Mouse (Mus musculus): ENCODE results near the gene Ccnl1. TPM values are rescaled to one million over a fixed set of nuclear protein-coding genes. Genes with fewer than 3 reads are reported as not detected.

Ccnl1 gene
- total and polyA plus RNA-seq, 2 experiments from 2014 or later: 38.7 to 58.4 TPM

DNA sequence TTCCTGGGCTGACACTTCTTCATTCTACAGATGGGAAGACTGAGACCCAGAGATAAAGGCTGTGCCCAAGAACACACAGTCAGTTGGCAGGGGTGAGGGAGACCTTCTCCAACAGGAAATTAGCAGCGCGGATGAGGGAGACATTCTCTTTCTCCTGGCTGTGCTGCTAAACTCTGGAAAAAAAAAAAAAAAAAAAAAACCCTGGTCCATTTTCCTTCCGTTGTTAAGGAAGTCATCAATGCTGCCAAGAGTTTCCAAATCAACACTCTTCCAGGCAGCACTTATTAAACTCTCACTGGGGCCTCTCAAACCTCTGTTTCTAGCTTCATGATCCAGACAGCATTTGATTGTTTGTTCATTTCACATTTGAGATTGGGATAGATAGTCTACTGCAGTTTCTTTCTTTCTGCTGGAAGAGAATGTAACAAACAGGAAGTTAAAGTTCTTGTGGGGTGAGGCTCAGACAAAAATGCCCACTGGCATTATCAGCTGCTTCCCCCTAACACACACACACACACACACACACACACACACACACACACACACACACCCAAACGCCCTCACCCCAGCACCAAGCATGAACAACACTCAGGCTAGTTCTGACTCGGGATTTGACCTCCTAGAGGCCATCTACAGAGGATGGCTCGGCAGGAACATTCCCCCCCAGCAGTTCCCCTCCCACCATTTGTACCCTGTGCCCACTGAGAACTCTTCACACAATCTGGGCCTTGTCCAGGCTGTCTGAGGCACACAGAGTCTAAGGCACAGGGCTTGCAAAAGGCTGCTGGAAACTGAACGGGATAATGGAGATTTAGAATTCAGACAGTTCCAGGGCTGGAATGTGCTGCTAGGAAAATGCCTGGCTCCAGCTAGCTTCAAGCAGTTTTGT is 52.5 kb downstream of the Ccnl1 start:
- H3K9me3 ChIP-seq (ENCODE audit: low read length): no peaks in the 10 kb centered on the region
- no peaks in the 10 kb centered on the region for H3K36me3 ChIP-seq (ENCODE audit: insufficient read depth, low read length)
- no peak overlapping the region for H3K4me3 ChIP-seq (ENCODE audit: low read depth, low read length)
- WGBS: 38% methylated on average over 7 of the region's 7 CpGs
- no peak overlapping the region for H3K9ac ChIP-seq (replicated peaks; ENCODE audit: low read length, poor library complexity, severe bottlenecking)
- H3K4me1 ChIP-seq (ENCODE audit: insufficient read depth, low read length): no peaks in the 10 kb centered on the region
- no peak overlapping the region for H3K4me2 ChIP-seq (ENCODE audit: low read depth, low read length, poor library complexity, severe bottlenecking)
- ATAC-seq (ENCODE audit: low FRiP score) (peak; percentile 47; the same call in 1 of the 2 replicates), DNase-seq (ENCODE audit: low spot score) (peak; percentile 43)
- H3K27ac ChIP-seq (ENCODE audit: low read depth, low read length): no peak overlapping the region
- H3K27me3 ChIP-seq (ENCODE audit: insufficient read depth, low read length): no peaks in the 10 kb centered on the region
- TF ChIP-seq CTCF (IDR thresholded peaks at IDR 0.05): no peak

DNA sequence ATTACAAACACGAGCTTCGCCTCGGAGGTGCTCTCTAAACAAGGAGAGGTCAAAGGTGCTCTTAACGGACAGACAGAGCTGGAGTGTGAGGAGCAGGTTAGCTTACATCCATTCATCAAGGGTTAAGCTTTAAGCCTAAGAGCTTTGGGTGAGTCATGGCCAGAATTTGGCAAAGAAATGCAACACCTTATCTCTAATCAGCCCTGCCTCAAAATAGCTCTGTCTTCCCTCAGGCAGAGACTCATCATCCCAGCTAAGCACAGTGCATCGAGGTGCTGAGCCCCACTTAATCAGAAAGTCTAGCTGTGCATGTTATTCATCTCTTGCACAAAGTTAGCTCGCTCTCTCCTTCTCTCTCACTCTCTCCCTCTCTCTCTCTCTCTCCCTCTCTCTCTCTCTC is 53.3 kb downstream of the Ccnl1 start:
- H3K36me3 ChIP-seq (ENCODE audit: insufficient read depth, low read length): no peaks in the 10 kb centered on the region
- no peak for TF ChIP-seq CTCF (IDR thresholded peaks at IDR 0.05)
- H3K4me2 ChIP-seq (ENCODE audit: low read depth, low read length, poor library complexity, severe bottlenecking): no peak overlapping the region
- no peaks in the 10 kb centered on the region for H3K27me3 ChIP-seq (ENCODE audit: insufficient read depth, low read length)
- H3K27ac ChIP-seq (ENCODE audit: low read depth, low read length): no peak overlapping the region
- no peak overlapping the region for H3K4me3 ChIP-seq (ENCODE audit: low read depth, low read length)
- no peaks in the 10 kb centered on the region for H3K9me3 ChIP-seq (ENCODE audit: low read length)
- no peak for ATAC-seq (ENCODE audit: low FRiP score)
- no peak overlapping the region for H3K9ac ChIP-seq (replicated peaks; ENCODE audit: low read length, poor library complexity, severe bottlenecking)
- no peak for DNase-seq (ENCODE audit: low spot score)
- no peaks in the 10 kb centered on the region for H3K4me1 ChIP-seq (ENCODE audit: insufficient read depth, low read length)
- 17% methylated on average over 6 of the region's 6 CpGs for WGBS

DNA sequence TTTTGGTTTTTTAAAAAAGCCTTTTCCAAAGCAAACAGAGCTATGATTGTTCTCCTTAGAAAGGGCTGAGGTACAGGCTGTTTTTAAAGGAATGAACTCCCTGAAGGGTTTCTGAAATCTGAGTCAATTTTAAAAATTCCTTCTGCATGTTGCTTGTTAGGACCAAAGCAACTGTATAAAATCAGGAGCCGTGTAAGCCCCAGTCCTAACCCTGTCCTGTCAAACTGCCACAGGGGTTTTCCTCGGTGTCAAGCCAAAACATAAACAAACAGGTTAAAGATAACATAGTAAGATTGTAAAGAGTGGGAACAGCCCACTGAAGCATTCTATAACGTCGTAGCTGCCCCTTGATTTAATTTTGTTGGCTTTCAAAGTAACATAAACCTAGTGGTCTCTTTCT is 53.9 kb downstream of the Ccnl1 start:
- H3K9ac ChIP-seq (replicated peaks; ENCODE audit: low read length, poor library complexity, severe bottlenecking): no peak overlapping the region
- TF ChIP-seq CTCF (IDR thresholded peaks at IDR 0.05): no peak
- WGBS: 30% methylated on average over 4 of the region's 4 CpGs
- no peaks in the 10 kb centered on the region for H3K9me3 ChIP-seq (ENCODE audit: low read length)
- no peak overlapping the region for H3K27ac ChIP-seq (ENCODE audit: low read depth, low read length)
- DNase-seq (ENCODE audit: low spot score): no peak
- no peaks in the 10 kb centered on the region for H3K36me3 ChIP-seq (ENCODE audit: insufficient read depth, low read length)
- no peak overlapping the region for H3K4me3 ChIP-seq (ENCODE audit: low read depth, low read length)
- no peaks in the 10 kb centered on the region for H3K27me3 ChIP-seq (ENCODE audit: insufficient read depth, low read length)
- no peaks in the 10 kb centered on the region for H3K4me1 ChIP-seq (ENCODE audit: insufficient read depth, low read length)
- H3K4me2 ChIP-seq (ENCODE audit: low read depth, low read length, poor library complexity, severe bottlenecking): no peak overlapping the region
- ATAC-seq (ENCODE audit: low FRiP score): no peak

DNA sequence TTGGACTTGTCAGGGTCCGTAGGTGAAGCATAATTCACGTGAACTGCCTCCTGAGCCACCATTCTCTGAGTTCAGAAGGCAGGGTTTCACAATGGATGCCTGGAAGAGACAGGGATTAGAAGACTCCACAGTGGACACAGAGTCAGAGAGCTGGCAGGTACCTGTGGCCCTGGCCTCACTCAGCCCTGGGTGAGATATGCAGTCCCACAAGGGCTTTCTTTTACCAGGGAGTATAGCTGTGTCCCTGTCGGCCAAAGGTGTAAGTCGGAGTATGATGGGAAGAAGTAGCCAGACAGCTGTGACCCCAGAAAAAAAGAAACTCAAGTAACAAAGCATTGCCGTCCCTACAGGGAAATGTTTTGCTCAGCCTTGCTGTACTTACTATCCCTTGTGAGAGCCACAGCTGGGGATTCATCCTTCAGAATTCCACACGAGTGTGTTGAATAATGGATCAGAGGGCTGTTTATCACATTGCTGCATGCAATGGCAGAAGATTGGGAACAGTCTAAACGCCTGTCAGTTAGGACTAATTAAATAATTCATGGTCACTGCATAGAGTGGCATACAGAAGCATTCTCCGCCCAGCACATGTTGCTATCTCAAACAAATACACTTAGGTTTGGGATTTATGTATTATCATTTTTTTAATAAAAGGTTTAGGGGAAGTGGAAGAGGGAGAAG is 59.3 kb downstream of the Ccnl1 start:
- H3K9ac ChIP-seq (replicated peaks; ENCODE audit: low read length, poor library complexity, severe bottlenecking): no peak overlapping the region
- TF ChIP-seq CTCF (IDR thresholded peaks at IDR 0.05): no peak
- 36% methylated on average over 8 of the region's 8 CpGs for WGBS
- H3K9me3 ChIP-seq (ENCODE audit: low read length): no peaks in the 10 kb centered on the region
- H3K4me1 ChIP-seq (ENCODE audit: insufficient read depth, low read length): no peaks in the 10 kb centered on the region; the same call in 1 of the 2 replicates
- H3K27ac ChIP-seq (ENCODE audit: low read depth, low read length): no peak overlapping the region
- no peak; the same call in 1 of the 2 replicates for ATAC-seq (ENCODE audit: low FRiP score)
- no peaks in the 10 kb centered on the region for H3K27me3 ChIP-seq (ENCODE audit: insufficient read depth, low read length)
- H3K4me2 ChIP-seq (ENCODE audit: low read depth, low read length, poor library complexity, severe bottlenecking): no peak overlapping the region
- DNase-seq (ENCODE audit: low spot score): no peak
- H3K36me3 ChIP-seq (ENCODE audit: insufficient read depth, low read length): no peaks in the 10 kb centered on the region
- no peak overlapping the region for H3K4me3 ChIP-seq (ENCODE audit: low read depth, low read length)

DNA sequence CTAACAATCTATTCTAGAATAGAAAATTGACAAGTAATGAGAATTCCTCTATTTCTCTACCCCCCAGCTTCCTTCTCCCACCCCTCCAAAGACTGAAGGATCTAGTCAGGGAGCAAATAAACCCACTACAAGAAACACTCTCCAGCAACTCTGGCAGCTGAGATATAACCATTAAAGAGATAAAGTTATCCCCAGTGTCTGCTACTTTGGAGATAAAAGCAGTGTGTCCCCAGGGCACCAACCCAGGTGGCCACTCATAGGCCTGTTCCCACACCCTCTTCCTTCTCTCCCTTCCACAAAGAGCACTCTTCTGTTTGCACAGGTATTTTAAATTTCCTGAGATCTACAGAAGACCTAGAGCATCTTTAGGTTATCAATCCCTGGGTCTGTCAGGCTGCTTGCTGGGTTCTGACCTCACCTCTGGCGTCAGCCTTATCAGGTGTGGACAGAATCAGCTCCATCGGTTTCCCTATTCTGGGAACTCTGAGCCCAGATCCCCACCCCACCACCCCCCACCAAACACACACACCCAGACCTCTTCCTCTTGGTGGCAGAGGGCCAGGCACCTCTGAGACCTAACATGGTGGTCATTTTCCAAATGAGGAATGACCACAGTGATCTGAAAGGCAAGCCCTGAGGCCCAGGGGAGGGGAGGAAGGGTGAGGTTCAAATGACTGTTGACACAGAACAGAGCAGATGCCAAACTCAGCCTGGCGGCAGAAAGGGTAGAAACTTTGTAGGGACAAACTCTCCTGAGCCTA is 60.6 kb downstream of the Ccnl1 start:
- no peak for ATAC-seq (ENCODE audit: low FRiP score)
- H3K27me3 ChIP-seq (ENCODE audit: insufficient read depth, low read length): no peaks in the 10 kb centered on the region
- H3K4me2 ChIP-seq (ENCODE audit: low read depth, low read length, poor library complexity, severe bottlenecking): no peak overlapping the region
- no peaks in the 10 kb centered on the region for H3K36me3 ChIP-seq (ENCODE audit: insufficient read depth, low read length)
- H3K9ac ChIP-seq (replicated peaks; ENCODE audit: low read length, poor library complexity, severe bottlenecking): no peak overlapping the region
- no peak for TF ChIP-seq CTCF (IDR thresholded peaks at IDR 0.05)
- no peak overlapping the region for H3K27ac ChIP-seq (ENCODE audit: low read depth, low read length)
- H3K4me1 ChIP-seq (ENCODE audit: insufficient read depth, low read length): no peaks in the 10 kb centered on the region; the same call in 1 of the 2 replicates
- DNase-seq (ENCODE audit: low spot score): no peak
- WGBS: 81% methylated on average over 3 of the region's 3 CpGs
- H3K9me3 ChIP-seq (ENCODE audit: low read length): no peaks in the 10 kb centered on the region
- no peak overlapping the region for H3K4me3 ChIP-seq (ENCODE audit: low read depth, low read length)
